ENCODE assay signal across 27 mouse cellular contexts in the genomic region with DNA sequence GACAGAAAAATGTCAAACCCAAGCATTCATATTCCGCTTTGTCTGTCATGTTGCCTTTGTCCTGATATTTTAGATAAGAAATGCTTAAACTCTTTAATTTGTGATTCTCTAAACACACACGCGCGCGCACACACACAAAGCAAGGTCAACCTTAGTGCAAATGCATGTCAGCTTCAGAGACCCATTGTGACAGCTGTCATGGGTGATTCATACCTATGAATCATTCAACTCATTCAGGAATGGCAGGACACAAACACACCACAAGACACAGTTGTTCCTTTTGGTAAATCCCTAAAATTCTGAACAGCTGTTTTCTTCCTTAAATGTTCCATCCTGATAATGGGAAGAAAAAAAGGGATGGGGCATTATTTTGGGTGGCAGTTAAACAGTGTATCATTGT.
"Had no signal": no experiment of that assay in that cellular context is flagged by ENCODE, and none has a peak within 500 bp of the region (broad histone marks: within the 10 kb centered on the region; RNA-seq: fewer than 3 reads in every experiment).

No protein-coding gene starts in this region.

- DNase-seq: gastrocnemius, adult 2 months; gastrocnemius, postnatal 10 days; gastrocnemius, postnatal 25 days; heart, adult 18-20 months; heart, postnatal 10 days; heart, postnatal 4 days; kidney, adult 18-20 months; kidney, adult 8-10 months; kidney, postnatal 10 days; kidney, postnatal 25 days; kidney, postnatal 4 days; layer of hippocampus, adult 9-11 months; layer of hippocampus, postnatal 36 days; liver; liver, embryonic 13.5 days had no signal

- H3K9ac ChIP-seq: hindbrain, embryonic 12.5 days; hindbrain, embryonic 14.5 days; intestine, embryonic 15.5 days; limb, embryonic 12.5 days; liver, embryonic 13.5 days; liver, embryonic 15.5 days had no signal

- H3K4me3 ChIP-seq: gastrocnemius, adult 2 months; hindbrain, embryonic 10.5 days; hindbrain, embryonic 12.5 days; intestine, embryonic 15.5 days; limb, embryonic 10.5 days; limb, embryonic 12.5 days; liver, embryonic 13.5 days; liver, embryonic 15.5 days had no signal

- H3K4me2 ChIP-seq: heart, embryonic 11.5 days; hindbrain, embryonic 12.5 days; hindbrain, embryonic 14.5 days; intestine, embryonic 15.5 days; limb, embryonic 12.5 days; liver, embryonic 11.5 days; liver, embryonic 13.5 days; liver, embryonic 15.5 days had no signal

- H3K9me3 ChIP-seq: hindbrain, embryonic 10.5 days; hindbrain, embryonic 12.5 days; intestine, embryonic 15.5 days; limb, embryonic 10.5 days; limb, embryonic 12.5 days; liver, embryonic 13.5 days; liver, embryonic 15.5 days had no signal

- H3K36me3 ChIP-seq: hindbrain, embryonic 10.5 days; hindbrain, embryonic 12.5 days; intestine, embryonic 15.5 days; limb, embryonic 10.5 days; limb, embryonic 12.5 days; liver, embryonic 13.5 days; liver, embryonic 15.5 days had no signal

- H3K27ac ChIP-seq: gastrocnemius, adult 2 months; hindbrain, embryonic 10.5 days; hindbrain, embryonic 12.5 days; hindbrain, embryonic 14.5 days; intestine, embryonic 15.5 days; limb, embryonic 10.5 days; limb, embryonic 12.5 days; liver, embryonic 13.5 days; liver, embryonic 15.5 days had no signal

- ATAC-seq: hindbrain, embryonic 16.5 days; inflammation-experienced regulatory T-cells, adult 6 months; intestine, embryonic 15.5 days; intestine, postnatal 0 days had no signal

- H3K4me1 ChIP-seq: hindbrain, embryonic 10.5 days; hindbrain, embryonic 12.5 days; intestine, embryonic 15.5 days; limb, embryonic 10.5 days; limb, embryonic 12.5 days; liver, embryonic 13.5 days; liver, embryonic 15.5 days had no signal

- H3K27me3 ChIP-seq: hindbrain, embryonic 12.5 days; intestine, embryonic 15.5 days; limb, embryonic 12.5 days; liver, embryonic 13.5 days; liver, embryonic 15.5 days had no signal
